Mouse (Mus musculus) embryonic fibroblast, embryonic 13.5 days (primary cell): ENCODE data around the gene Tec.

Experiments
- CTCF ChIP-seq: IDR thresholded peaks from 2 replicates; pipeline ENCODE4 v1.5.1; 2011; ENCODE audit warnings: mild to moderate bottlenecking, control low read depth, low read length, moderate library complexity, borderline replicate concordance; ENCODE audit not compliant: insufficient read depth
- POLR2A ChIP-seq: IDR thresholded peaks from 2 replicates; pipeline ENCODE4 v1.6.1; 2011; ENCODE audit warnings: low read depth, mild to moderate bottlenecking, control low read depth, low read length, moderate library complexity

DNA sequence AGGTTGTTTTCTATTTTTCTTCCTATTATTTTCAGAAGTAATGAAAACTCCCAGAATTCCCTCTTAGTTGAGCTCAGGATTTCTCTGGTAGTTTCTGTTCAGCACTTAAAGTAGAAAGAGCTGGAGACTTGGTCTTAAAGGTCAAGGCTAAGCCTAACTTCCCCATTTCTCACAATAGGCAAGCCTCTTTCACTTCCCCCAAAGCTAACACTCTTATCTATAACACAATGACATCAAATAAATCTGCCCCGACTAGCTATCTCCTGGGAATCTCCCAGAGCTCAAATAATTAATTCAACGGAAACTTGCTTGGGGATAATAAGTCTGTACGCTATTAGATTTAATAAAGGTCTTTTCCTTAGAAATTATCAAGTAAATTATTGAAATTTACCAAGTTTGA, 105.3 kb downstream of the Tec start:
- no peak for TF ChIP-seq CTCF
- no peak for TF ChIP-seq POLR2A
